Mouse (Mus musculus): ENCODE measurements around the gene Ccdc162. TPM values are rescaled to one million over a fixed set of nuclear protein-coding genes. Genes with fewer than 3 reads are reported as not detected.

The Ccdc162 gene
- polyA plus RNA-seq, 1 experiment, result not detected

DNA sequence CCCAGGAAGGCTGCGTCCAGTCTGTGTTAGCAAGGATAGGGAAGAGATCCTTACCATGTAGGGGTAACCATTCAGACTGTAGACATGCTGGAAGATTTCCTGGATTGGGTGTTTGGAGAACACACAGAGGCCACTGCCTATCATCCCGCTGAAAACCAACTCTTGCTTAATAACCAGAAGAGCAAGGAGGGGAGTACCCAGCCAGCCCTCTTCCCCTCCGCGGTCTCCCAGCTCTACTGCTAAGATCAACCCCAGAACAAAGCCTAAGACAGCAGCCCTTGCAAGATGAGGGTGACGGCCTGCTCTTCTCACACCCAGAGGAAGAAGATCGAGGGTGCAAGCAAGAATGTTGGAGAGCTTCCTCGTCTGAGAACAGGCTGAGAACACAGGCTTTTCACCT is 227.6 kb downstream of the Ccdc162 start:
- Histone ChIP-seq H3K27ac (ENCODE audit: insufficient read depth, low read depth, low read length) (no peak overlapping the region), H3K4me3 (ENCODE audit: insufficient read depth, low read length) (peak overlapping the region; percentile 74)
- no peak for TF ChIP-seq CTCF (IDR thresholded peaks at IDR 0.05; ENCODE audit: low read depth, low read length)
- no peak for TF ChIP-seq POLR2A (IDR thresholded peaks at IDR 0.05; ENCODE audit: borderline replicate concordance, low read depth, low read length)

More for the DNA sequence above, 227.6 kb downstream of the Ccdc162 start:
- H3K4me1 ChIP-seq (ENCODE audit: control insufficient read depth, insufficient read depth, low read length), result peaks cover 11% of the 10 kb centered on the region

Other genes with a start within 250 kb of the Ccdc162 start
- 44.8 and 55.9 TPM in 2 replicates for gene Mical1, start 240.3 kb downstream of the Ccdc162 start, polyA plus RNA-seq (2012; ENCODE audit: insufficient read depth, insufficient read length, missing spikeins)
- gene Smpd2, start 226.3 kb downstream of the Ccdc162 start, polyA plus RNA-seq (2012; ENCODE audit: insufficient read depth, insufficient read length, missing spikeins), result 15.2 and 15.8 TPM in 2 replicates
- gene Ppil6, start 226.2 kb downstream of the Ccdc162 start, polyA plus RNA-seq (2012; ENCODE audit: insufficient read depth, insufficient read length, missing spikeins), result not detected in 2 replicates
- gene Cd164, start 197.2 kb downstream of the Ccdc162 start, polyA plus RNA-seq (2012; ENCODE audit: insufficient read depth, insufficient read length, missing spikeins), result 54.0 and 57.3 TPM in 2 replicates
- gene Cep57l1, start 93.2 kb upstream of the Ccdc162 start, polyA plus RNA-seq (2012; ENCODE audit: insufficient read depth, insufficient read length, missing spikeins), result 11.8 and 14.5 TPM in 2 replicates
- gene Sesn1, start 93.3 kb upstream of the Ccdc162 start, polyA plus RNA-seq (2012; ENCODE audit: insufficient read depth, insufficient read length, missing spikeins), result 238 and 242 TPM in 2 replicates

Data from bone marrow macrophage, adult 2 months (primary cell).